Mouse (Mus musculus) cortical plate, adult 2 months (tissue): ENCODE measurements around the gene Naip6. TPM values are rescaled to one million over a fixed set of nuclear protein-coding genes. Genes with fewer than 3 reads are reported as not detected.

Experiments used
- H3K27ac ChIP-seq: fragments of 200-500 bp; 2 replicates; pipeline ENCODE4 v1.5.1; 2012; ENCODE audit warnings: low read length, control low read depth, inconsistent platforms; ENCODE audit not compliant: insufficient read depth
- H3K4me1 ChIP-seq: fragments of 200-500 bp; 2 replicates; pipeline ENCODE4 v1.6.1; 2011; ENCODE audit warnings: low read length; ENCODE audit not compliant: control insufficient read depth, insufficient read depth
- H3K4me3 ChIP-seq: fragments of 200-500 bp; 2 replicates; pipeline ENCODE4 v1.5.1; 2011; ENCODE audit warnings: mild to moderate bottlenecking, low read length, control low read depth; ENCODE audit not compliant: insufficient read depth
- CTCF ChIP-seq: fragments of 200-500 bp; IDR thresholded peaks from 2 replicates; pipeline ENCODE4 v1.5.1; 2011; ENCODE audit warnings: mild to moderate bottlenecking, control low read depth, low read length; ENCODE audit not compliant: insufficient read depth; ENCODE audit errors: extremely low read depth
- POLR2A ChIP-seq: fragments of 200-500 bp; IDR thresholded peaks from 2 replicates; pipeline ENCODE4 v1.6.1; 2011; ENCODE audit warnings: mild to moderate bottlenecking, low read length, control low read depth; ENCODE audit not compliant: insufficient read depth; ENCODE audit errors: extremely low read depth
- polyA plus RNA-seq: library from polyadenylated mRNA; depleted of rRNA; stranded (reverse); fragments of >200 nt; gene quantifications from 2 replicates; pipeline ENCODE4 v1.2.3, GENCODE M21; 2012; rRNA removed

Gene Naip6
- polyA plus RNA-seq, 1 experiment = 0.61 TPM

GRCm38 (mm10) chr13:100243702-100244101 is 73.8 kb downstream of the Naip6 start:
- TF ChIP-seq POLR2A = no peak
- no peak for TF ChIP-seq CTCF
- Histone ChIP-seq H3K27ac (no peak overlapping the region), H3K4me1 (no peaks in the 10 kb centered on the region), H3K4me3 (no peak overlapping the region)

Other genes with a start within 250 kb of the Naip6 start
- gene Bdp1, start 213.6 kb downstream of the Naip6 start, polyA plus RNA-seq = 16.5 and 16.8 TPM in 2 replicates
- gene Serf1, start 209.7 kb downstream of the Naip6 start, polyA plus RNA-seq = 35.9 and 36.9 TPM in 2 replicates
- 33.5 and 41.8 TPM in 2 replicates for gene Smn1, start 192.8 kb downstream of the Naip6 start, polyA plus RNA-seq
- 0.46 and 0.51 TPM in 2 replicates for gene Naip2, start 115.6 kb downstream of the Naip6 start, polyA plus RNA-seq
- 0.81 and 1.1 TPM in 2 replicates for gene Naip5, start 71.4 kb downstream of the Naip6 start, polyA plus RNA-seq
- gene Naip1, start 135.2 kb upstream of the Naip6 start, polyA plus RNA-seq = 0.23 and 0.33 TPM in 2 replicates
- 60.7 and 62.2 TPM in 2 replicates for gene Gtf2h2, start 174.9 kb upstream of the Naip6 start, polyA plus RNA-seq
- gene Ocln, start 235.0 kb upstream of the Naip6 start, polyA plus RNA-seq = 9.3 and 10.3 TPM in 2 replicates